ENCODE assay signal across 16 mouse cellular contexts in genomic region chr8:84230735-84231134, GRCm38 (mm10). TPM values are rescaled to one million over a fixed set of nuclear protein-coding genes. Genes with fewer than 3 reads are reported as not detected.
A peak's percentile ranks its signal among the peaks of the same experiment; 100 is the strongest.
DNase-seq lines count a peak whose midpoint lies in the region; ATAC-seq and TF ChIP-seq lines count a peak whose summit lies in the region.
"Had no signal": no experiment of that assay in that cellular context is flagged by ENCODE, and none has a peak within 500 bp of the region (broad histone marks: within the 10 kb centered on the region; RNA-seq: fewer than 3 reads in every experiment).

No protein-coding gene starts in this region.

- no peak for TF ChIP-seq POLR2A in bone marrow, adult 2 months (IDR thresholded peaks at IDR 0.05; ENCODE audit: borderline replicate concordance, control insufficient read depth, low read depth, low read length)

- H3K9me3 ChIP-seq in kidney, postnatal 0 days (replicated peaks; ENCODE audit: low read length): no peaks in the 10 kb centered on the region
- no peaks in the 10 kb centered on the region for H3K9me3 ChIP-seq in kidney, embryonic 15.5 days (replicated peaks)
- H3K9me3 ChIP-seq: limb, embryonic 12.5 days; neural tube, embryonic 12.5 days had no signal

- H3K9ac ChIP-seq in kidney, postnatal 0 days (ENCODE audit: low read depth, low read length): no peak overlapping the region
- H3K9ac ChIP-seq in kidney, embryonic 15.5 days: no peak overlapping the region
- H3K9ac ChIP-seq: limb, embryonic 12.5 days; neural tube, embryonic 12.5 days had no signal

- peaks cover 2% of the 10 kb centered on the region; the same call in 1 of the 2 replicates for H3K4me1 ChIP-seq in kidney, postnatal 0 days (replicated peaks; ENCODE audit: insufficient read depth, low read length)
- H3K4me1 ChIP-seq in kidney, embryonic 15.5 days: peaks cover 5% of the 10 kb centered on the region
- no peaks in the 10 kb centered on the region for H3K4me1 ChIP-seq in bone marrow, adult 2 months (ENCODE audit: control insufficient read depth, insufficient read depth, low read length)

- ATAC-seq in kidney, postnatal 0 days (replicated peaks; ENCODE audit: low FRiP score, low read depth): no peak
- no peak for ATAC-seq in kidney, embryonic 15.5 days (replicated peaks; ENCODE audit: low FRiP score)
- ATAC-seq: Patski had no signal

- DNase-seq in kidney, postnatal 0 days (ENCODE audit: low spot score): no peak
- DNase-seq in retina, postnatal 1 day: peak; percentile 12
- no peak for DNase-seq in retina, embryonic 14.5 days (ENCODE audit: low spot score)
- DNase-seq in splenic B cell, adult 2 months (ENCODE audit: low read depth, low spot score): peak; percentile 32
- DNase-seq in adrenal gland, postnatal 10 days: no peak
- DNase-seq: cerebellum, postnatal 10 days; gastrocnemius, postnatal 14 days; right cerebral cortex, postnatal 14 days had no signal

- H3K27me3 ChIP-seq in kidney, postnatal 0 days (ENCODE audit: insufficient read depth, low read length): no peaks in the 10 kb centered on the region
- H3K27me3 ChIP-seq in kidney, embryonic 15.5 days: no peaks in the 10 kb centered on the region
- no peaks in the 10 kb centered on the region for H3K27me3 ChIP-seq in splenic B cell, adult 2 months (ENCODE audit: control insufficient read depth, insufficient read depth, low read length, poor library complexity, severe bottlenecking)
- H3K27me3 ChIP-seq: limb, embryonic 12.5 days; neural tube, embryonic 12.5 days; Patski had no signal

- TF ChIP-seq CTCF in kidney, postnatal 0 days (IDR thresholded peaks at IDR 0.05; ENCODE audit: low read depth): peak; percentile 45
- TF ChIP-seq CTCF in bone marrow, adult 2 months (IDR thresholded peaks at IDR 0.05; ENCODE audit: control insufficient read depth, insufficient read depth, low read length): peak; percentile 41; the same call in 1 of the 2 replicates

- WGBS in kidney, postnatal 0 days: 77% methylated on average over 17 of the region's 17 CpGs
- WGBS in kidney, embryonic 15.5 days: 82% methylated on average over 17 of the region's 17 CpGs
- 73% methylated on average over 17 of the region's 17 CpGs for WGBS in bone marrow, adult 2 months

- no peak overlapping the region for H3K4me2 ChIP-seq in kidney, postnatal 0 days (ENCODE audit: low read length)
- H3K4me2 ChIP-seq in kidney, embryonic 15.5 days: no peak overlapping the region
- H3K4me2 ChIP-seq: limb, embryonic 12.5 days; neural tube, embryonic 12.5 days had no signal

- no peak overlapping the region for H3K27ac ChIP-seq in kidney, postnatal 0 days
- H3K27ac ChIP-seq in kidney, embryonic 15.5 days: no peak overlapping the region
- H3K27ac ChIP-seq in bone marrow, adult 2 months (ENCODE audit: control insufficient read depth, insufficient read depth, low read depth, low read length, poor library complexity): no peak overlapping the region
- H3K27ac ChIP-seq: limb, embryonic 12.5 days; neural tube, embryonic 12.5 days had no signal

- no peak overlapping the region for H3K4me3 ChIP-seq in kidney, postnatal 0 days (replicated peaks; ENCODE audit: low read depth, low read length)
- H3K4me3 ChIP-seq in kidney, embryonic 15.5 days (replicated peaks): no peak overlapping the region
- H3K4me3 ChIP-seq in bone marrow, adult 2 months (replicated peaks; ENCODE audit: control insufficient read depth, low read depth, low read length): no peak overlapping the region
- H3K4me3 ChIP-seq: erythroblast, embryonic 14.5 days; limb, embryonic 12.5 days; neural tube, embryonic 12.5 days had no signal

- H3K36me3 ChIP-seq in kidney, postnatal 0 days (ENCODE audit: insufficient read depth, low read length): peaks cover 49% of the 10 kb centered on the region
- H3K36me3 ChIP-seq in kidney, embryonic 15.5 days: peaks cover 93% of the 10 kb centered on the region
- peaks cover 4% of the 10 kb centered on the region; the same call in 1 of the 2 replicates for H3K36me3 ChIP-seq in splenic B cell, adult 2 months (ENCODE audit: control insufficient read depth, insufficient read depth, low read length, poor library complexity, severe bottlenecking)

RNA-seq across cellular contexts. Expression of gene Zswim4, which starts 6.1 kb away (rescaled TPM):
- polyA plus RNA-seq in kidney, postnatal 0 days (2015; fragmentation: Nextera tagmentation; extraction: Ambion mirVana): 10.5 and 11.0 TPM in 2 replicates
- 16.6 and 17.3 TPM in 2 replicates for polyA plus RNA-seq in kidney, embryonic 15.5 days (2015; fragmentation: Nextera tagmentation; extraction: Ambion mirVana)
- polyA plus RNA-seq in bone marrow, adult 2 months (2011; ENCODE audit: insufficient read depth, insufficient read length, low replicate concordance, missing spikeins): 2.0 and 4.0 TPM in 2 replicates
- 10 to 100 TPM; 22.7 to 26.3 TPM for total RNA-seq in adrenal gland, postnatal 10 days (2021)

RNA-seq across cellular contexts. Expression of gene D8Ertd738e, which starts 18.8 kb away (rescaled TPM):
- 373 and 388 TPM in 2 replicates for polyA plus RNA-seq in kidney, postnatal 0 days (2015; fragmentation: Nextera tagmentation; extraction: Ambion mirVana)
- polyA plus RNA-seq in kidney, embryonic 15.5 days (2015; fragmentation: Nextera tagmentation; extraction: Ambion mirVana): 336 and 355 TPM in 2 replicates
- 101 and 196 TPM in 2 replicates for polyA plus RNA-seq in bone marrow, adult 2 months (2011; ENCODE audit: insufficient read depth, insufficient read length, low replicate concordance, missing spikeins)
- 100 to 1,000 TPM; 210 to 233 TPM for total RNA-seq in adrenal gland, postnatal 10 days (2021)

RNA-seq across cellular contexts. Expression of gene Mri1, which starts 26.4 kb away (rescaled TPM):
- 80.4 and 81.6 TPM in 2 replicates for polyA plus RNA-seq in kidney, postnatal 0 days (2015; fragmentation: Nextera tagmentation; extraction: Ambion mirVana)
- 66.8 and 77.8 TPM in 2 replicates for polyA plus RNA-seq in kidney, embryonic 15.5 days (2015; fragmentation: Nextera tagmentation; extraction: Ambion mirVana)
- polyA plus RNA-seq in bone marrow, adult 2 months (2011; ENCODE audit: insufficient read depth, insufficient read length, low replicate concordance, missing spikeins): 11.1 and 26.0 TPM in 2 replicates
- 10 to 100 TPM; 28.0 to 34.4 TPM for total RNA-seq in adrenal gland, postnatal 10 days (2021)

RNA-seq across cellular contexts. Expression of gene Ccdc130, which starts 39.4 kb away (rescaled TPM):
- polyA plus RNA-seq in kidney, postnatal 0 days (2015; fragmentation: Nextera tagmentation; extraction: Ambion mirVana): 17.4 and 20.2 TPM in 2 replicates
- 23.0 and 25.9 TPM in 2 replicates for polyA plus RNA-seq in kidney, embryonic 15.5 days (2015; fragmentation: Nextera tagmentation; extraction: Ambion mirVana)
- polyA plus RNA-seq in bone marrow, adult 2 months (2011; ENCODE audit: insufficient read depth, insufficient read length, low replicate concordance, missing spikeins): 9.4 and 27.9 TPM in 2 replicates
- total RNA-seq in adrenal gland, postnatal 10 days (2021): 10 to 100 TPM; 14.2 to 16.5 TPM

RNA-seq across cellular contexts. Expression of gene Nanos3, which starts 45.7 kb away (rescaled TPM):
- polyA plus RNA-seq in kidney, postnatal 0 days (2015; fragmentation: Nextera tagmentation; extraction: Ambion mirVana): 8.6 and 9.6 TPM in 2 replicates
- polyA plus RNA-seq in kidney, embryonic 15.5 days (2015; fragmentation: Nextera tagmentation; extraction: Ambion mirVana): 3.6 and 4.7 TPM in 2 replicates
- polyA plus RNA-seq in bone marrow, adult 2 months (2011; ENCODE audit: insufficient read depth, insufficient read length, low replicate concordance, missing spikeins): 3.0 TPM in 1 of 2 replicates, not detected in the other
- total RNA-seq in adrenal gland, postnatal 10 days (2021): 1 to 10 TPM in 1 of 2 experiments, under 1 TPM in 1; 0.96 to 2.3 TPM
- total RNA-seq: hematopoietic stem cell, adult 5-6 weeks; megakaryocyte, adult 5-6 weeks had no signal
- polyA plus RNA-seq: erythroblast, embryonic 14.5 days had no signal

Comparison
In these comparisons a context has a peak if more than half of its experiments do, and no peak if none do; other contexts are left out.
1. DNase-seq: peak in retina, postnatal 1 day (single experiment) and splenic B cell, adult 2 months (single experiment); none in kidney, postnatal 0 days (single experiment), retina, embryonic 14.5 days (single experiment) and adrenal gland, postnatal 10 days (single experiment).